In the genomic region with DNA sequence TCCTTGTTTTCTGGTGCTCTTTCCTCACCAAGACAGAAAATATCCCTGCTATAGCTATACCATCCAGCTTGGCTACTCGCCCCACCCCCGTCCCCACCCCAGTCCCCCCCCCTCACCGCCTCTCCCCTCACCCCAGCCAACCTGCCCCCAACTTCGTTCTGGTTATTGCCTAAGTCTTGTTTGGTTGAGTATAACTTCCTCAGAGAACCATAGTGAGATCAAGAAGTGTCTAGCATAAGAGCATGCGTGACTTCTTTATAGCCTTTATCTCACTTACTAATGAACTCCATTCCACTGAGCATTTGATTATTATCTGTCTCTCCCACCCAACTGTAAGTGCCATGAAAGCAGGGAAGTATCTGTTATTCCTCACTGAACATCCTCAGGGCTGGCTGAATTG, we compare ENCODE assay signal across 24 mouse cellular contexts. TPM values are rescaled to one million over a fixed set of nuclear protein-coding genes. Genes with fewer than 3 reads are reported as not detected.
DNase-seq lines count a peak whose midpoint lies in the region; ATAC-seq and TF ChIP-seq lines count a peak whose summit lies in the region.
"Had no signal": no experiment of that assay in that cellular context is flagged by ENCODE, and none has a peak within 500 bp of the region (broad histone marks: within the 10 kb centered on the region; RNA-seq: fewer than 3 reads in every experiment).

No protein-coding gene starts in this region.

- no peaks in the 10 kb centered on the region for H3K9me3 ChIP-seq in G1E (replicated peaks)
- no peaks in the 10 kb centered on the region for H3K9me3 ChIP-seq in hindbrain, embryonic 11.5 days (ENCODE audit: control insufficient read depth, low read length)
- H3K9me3 ChIP-seq: embryonic facial prominence, embryonic 13.5 days; embryonic facial prominence, embryonic 15.5 days; forebrain, embryonic 10.5 days; forebrain, embryonic 12.5 days had no signal

- peak; percentile 61 for ATAC-seq in G1E (ENCODE audit: extremely low read depth, insufficient number of reproducible peaks, low FRiP score, poor library complexity, severe bottlenecking)
- peak; percentile 67 for ATAC-seq in granulocyte monocyte progenitor cell, adult 5-6 weeks (replicated peaks; ENCODE audit: poor library complexity, severe bottlenecking)
- ATAC-seq in megakaryocyte progenitor cell, adult 5-6 weeks (replicated peaks; ENCODE audit: poor library complexity), result peak; percentile 54
- no peak for ATAC-seq in hindbrain, embryonic 11.5 days (ENCODE audit: low FRiP score)
- ATAC-seq: CD4-positive, CD25-positive, alpha-beta regulatory T cell, adult 4 months; forebrain, embryonic 14.5 days; forebrain, embryonic 16.5 days had no signal

- no peak for DNase-seq in G1E (ENCODE audit: low spot score)
- DNase-seq in cerebellum, postnatal 14 days, result no peak
- DNase-seq in hindbrain, embryonic 11.5 days (ENCODE audit: low spot score), result no peak
- no peak for DNase-seq in c-Kit-positive CD71-positive TER-119-positive erythroid progenitor cells, embryonic 14.5 days (ENCODE audit: low spot score)
- DNase-seq: adrenal gland, adult 2 months; adrenal gland, postnatal 10 days; adrenal gland, postnatal 25 days; B cell, adult 2 months; cerebellum, adult 11-12 months; cerebellum, adult 2 months; cerebellum, adult 9-11 months; cerebellum, postnatal 25 days; embryo, embryonic 11 days had no signal

- H3K4me3 ChIP-seq in G1E (ENCODE audit: low read depth, low read length), result no peak overlapping the region
- H3K4me3 ChIP-seq in hindbrain, embryonic 11.5 days (ENCODE audit: low read depth, low read length), result no peak overlapping the region
- H3K4me3 ChIP-seq: embryonic facial prominence, embryonic 13.5 days; embryonic facial prominence, embryonic 15.5 days; erythroblast, embryonic 14.5 days; forebrain, embryonic 10.5 days; forebrain, embryonic 12.5 days had no signal

- H3K9ac ChIP-seq in hindbrain, embryonic 11.5 days (ENCODE audit: low read depth, low read length), result no peak overlapping the region
- H3K9ac ChIP-seq: embryonic facial prominence, embryonic 13.5 days; embryonic facial prominence, embryonic 15.5 days; forebrain, embryonic 12.5 days had no signal

- H3K4me1 ChIP-seq in G1E (ENCODE audit: insufficient read depth, low read depth, low read length), result peaks cover 25% of the 10 kb centered on the region
- no peaks in the 10 kb centered on the region for H3K4me1 ChIP-seq in hindbrain, embryonic 11.5 days (replicated peaks; ENCODE audit: control insufficient read depth, insufficient read depth, low read length)
- H3K4me1 ChIP-seq: embryonic facial prominence, embryonic 13.5 days; embryonic facial prominence, embryonic 15.5 days; forebrain, embryonic 10.5 days; forebrain, embryonic 12.5 days had no signal

- H3K36me3 ChIP-seq in G1E (replicated peaks), result no peaks in the 10 kb centered on the region
- H3K36me3 ChIP-seq in hindbrain, embryonic 11.5 days (ENCODE audit: control insufficient read depth, insufficient read depth, low read length), result no peaks in the 10 kb centered on the region
- H3K36me3 ChIP-seq: embryonic facial prominence, embryonic 13.5 days; embryonic facial prominence, embryonic 15.5 days; forebrain, embryonic 10.5 days; forebrain, embryonic 12.5 days had no signal

- no peak overlapping the region for H3K4me2 ChIP-seq in hindbrain, embryonic 11.5 days (replicated peaks; ENCODE audit: low read depth, low read length)
- H3K4me2 ChIP-seq: embryonic facial prominence, embryonic 13.5 days; embryonic facial prominence, embryonic 15.5 days; forebrain, embryonic 12.5 days had no signal

- WGBS in hindbrain, embryonic 11.5 days, result 80% methylated on average over 5 of the region's 5 CpGs

- H3K27ac ChIP-seq in hindbrain, embryonic 11.5 days (ENCODE audit: low read depth, low read length), result no peak overlapping the region
- H3K27ac ChIP-seq: embryonic facial prominence, embryonic 13.5 days; embryonic facial prominence, embryonic 15.5 days; forebrain, embryonic 10.5 days; forebrain, embryonic 12.5 days had no signal

- H3K27me3 ChIP-seq in G1E (ENCODE audit: insufficient read depth, low read length), result peaks cover 9% of the 10 kb centered on the region; the same call in 1 of the 2 replicates
- H3K27me3 ChIP-seq in hindbrain, embryonic 11.5 days (ENCODE audit: control insufficient read depth, insufficient read depth, low read length), result no peaks in the 10 kb centered on the region
- H3K27me3 ChIP-seq: CH12.LX; embryonic facial prominence, embryonic 13.5 days; embryonic facial prominence, embryonic 15.5 days; forebrain, embryonic 12.5 days had no signal

- TF ChIP-seq CTCF in G1E (IDR thresholded peaks at IDR 0.05; ENCODE audit: low read depth, low read length), result no peak

RNA-seq across cellular contexts. Expression of gene Nabp1, which starts 24.1 kb away (rescaled TPM):
- 75.8 and 77.3 TPM in 2 replicates for total RNA-seq in G1E (2014; fragmentation: Nextera tagmentation)
- total RNA-seq in G1E (2017), result 188 and 214 TPM in 2 replicates
- 6.9 and 7.8 TPM in 2 replicates for polyA plus RNA-seq in G1E (2012)
- total RNA-seq in granulocyte monocyte progenitor cell, adult 5-6 weeks (2014; fragmentation: Nextera tagmentation), result 7.0 and 11.7 TPM in 2 replicates
- total RNA-seq in granulocyte monocyte progenitor cell, adult 5-6 weeks (2017), result 14.7 and 29.9 TPM in 2 replicates
- total RNA-seq in megakaryocyte progenitor cell, adult 5-6 weeks (2015), result 14.9 and 16.0 TPM in 2 replicates
- total RNA-seq in megakaryocyte progenitor cell, adult 5-6 weeks (2017), result 27.5 and 28.3 TPM in 2 replicates
- polyA plus RNA-seq in hindbrain, embryonic 11.5 days (2014; fragmentation: Nextera tagmentation; extraction: Ambion mirVana), result 9.0 and 10.9 TPM in 2 replicates
